Mouse (Mus musculus): ENCODE data around the gene Gpd2. TPM values are rescaled to one million over a fixed set of nuclear protein-coding genes. Genes with fewer than 3 reads are reported as not detected.

Gene Gpd2
- polyA plus RNA-seq, 1 experiment from 2014 or later, result 16.3 TPM

DNA sequence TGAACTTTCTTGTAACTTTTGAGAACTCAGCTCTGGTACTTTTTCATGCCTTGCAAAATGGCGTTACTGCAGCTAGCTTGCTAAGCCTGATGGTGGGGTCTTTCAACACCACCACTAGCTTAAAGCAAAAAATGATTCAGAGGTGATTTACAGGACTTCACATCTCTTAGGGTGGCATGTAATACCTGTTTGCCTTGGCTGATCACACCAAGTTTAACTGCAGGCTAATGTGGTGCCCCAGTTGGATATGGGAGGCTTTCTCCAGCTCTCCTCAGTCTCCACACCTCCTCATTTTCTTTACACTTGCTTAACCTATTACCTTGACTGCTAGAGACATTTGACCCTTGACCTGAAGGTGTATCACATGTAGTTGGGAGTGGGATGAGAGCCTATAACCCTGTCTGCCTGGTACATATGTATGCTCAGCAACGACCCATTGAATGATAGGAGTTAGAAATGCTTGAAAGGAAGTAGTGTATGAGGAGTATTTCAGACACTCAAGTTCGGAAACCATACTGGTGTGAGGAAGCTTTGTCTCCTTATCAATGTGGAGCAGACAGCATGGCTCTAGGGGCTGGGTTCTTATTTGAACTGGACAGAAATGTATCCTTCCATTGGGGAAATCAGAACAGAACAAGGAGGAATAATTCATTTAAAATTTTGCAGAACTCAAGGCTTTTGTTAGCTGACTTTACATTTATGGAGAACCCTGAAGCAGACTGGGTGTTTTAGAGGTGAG is 14.0 kb upstream of the Gpd2 start:
- Histone ChIP-seq H3K9me3 (ENCODE audit: low read depth, low read length) (no peaks in the 10 kb centered on the region), H3K4me2 (no peak overlapping the region), H3K9ac (no peak overlapping the region), H3K4me3 (ENCODE audit: low read depth, low read length) (no peak overlapping the region), H3K36me3 (ENCODE audit: insufficient read depth) (no peaks in the 10 kb centered on the region), H3K4me1 (ENCODE audit: insufficient read depth) (no peaks in the 10 kb centered on the region), H3K27me3 (ENCODE audit: insufficient read depth, low read length) (no peaks in the 10 kb centered on the region), H3K27ac (ENCODE audit: low read depth) (no peak overlapping the region)
- ATAC-seq (ENCODE audit: insufficient read depth) (peak; percentile 38; the same call in 1 of the 2 replicates), DNase-seq (no peak)
- TF ChIP-seq CTCF (IDR thresholded peaks at IDR 0.05; ENCODE audit: low read depth), result no peak
- 70% methylated on average over 3 of the region's 3 CpGs for WGBS

DNA sequence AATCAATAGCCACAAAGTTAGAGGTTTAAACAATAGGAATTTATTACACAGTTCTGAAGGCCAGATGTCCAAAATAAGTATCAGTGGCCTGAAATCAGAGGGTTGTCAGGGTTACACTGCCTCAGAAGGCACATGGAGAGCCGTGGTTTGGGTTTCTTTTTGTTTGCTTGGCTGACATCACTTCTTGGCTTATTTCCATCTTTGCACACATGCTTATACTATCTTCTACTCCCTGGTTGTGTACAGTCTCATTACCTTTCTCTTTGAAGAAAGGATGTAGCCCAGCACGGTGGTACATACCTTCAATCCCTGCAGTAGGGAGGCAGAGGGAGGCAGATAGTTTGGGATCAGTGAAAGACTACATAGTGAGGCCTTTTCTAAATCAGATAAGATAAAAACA is 12.2 kb upstream of the Gpd2 start:
- Histone ChIP-seq H3K4me2 (no peak overlapping the region), H3K4me3 (ENCODE audit: low read depth, low read length) (no peak overlapping the region), H3K27me3 (ENCODE audit: insufficient read depth, low read length) (no peaks in the 10 kb centered on the region), H3K27ac (ENCODE audit: low read depth) (no peak overlapping the region), H3K36me3 (ENCODE audit: insufficient read depth) (no peaks in the 10 kb centered on the region), H3K9ac (no peak overlapping the region), H3K9me3 (ENCODE audit: low read depth, low read length) (no peaks in the 10 kb centered on the region), H3K4me1 (ENCODE audit: insufficient read depth) (no peaks in the 10 kb centered on the region)
- WGBS, result 28% methylated on average over 2 of the region's 2 CpGs
- DNase-seq (peak; percentile 62), ATAC-seq (ENCODE audit: insufficient read depth) (peak; percentile 73)
- TF ChIP-seq CTCF (IDR thresholded peaks at IDR 0.05; ENCODE audit: low read depth), result no peak

DNA sequence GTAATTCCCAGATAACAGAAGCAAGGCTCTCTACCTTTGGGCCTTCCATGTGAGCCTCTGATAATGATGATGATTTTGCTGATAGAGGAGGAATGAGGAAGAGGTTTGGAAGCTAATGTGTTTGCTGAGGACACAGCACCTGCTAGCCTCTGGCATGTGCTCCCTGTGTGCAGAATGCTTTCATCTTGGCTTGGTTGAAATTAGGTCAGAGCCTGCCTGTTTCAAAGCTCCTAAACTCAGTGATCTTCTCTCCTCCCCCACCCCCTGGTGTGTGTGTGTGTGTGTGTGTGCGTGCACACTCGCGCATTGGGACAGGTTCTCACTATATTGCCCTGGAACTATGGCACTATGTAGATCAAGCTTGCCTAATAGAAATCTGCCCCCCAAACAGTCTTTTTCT is 10.0 kb upstream of the Gpd2 start:
- no peak overlapping the region for H3K27ac ChIP-seq (ENCODE audit: low read depth)
- H3K4me3 ChIP-seq (ENCODE audit: low read depth, low read length), result no peak overlapping the region
- no peak for TF ChIP-seq CTCF (IDR thresholded peaks at IDR 0.05; ENCODE audit: low read depth)
- no peaks in the 10 kb centered on the region for H3K36me3 ChIP-seq (ENCODE audit: insufficient read depth)
- no peaks in the 10 kb centered on the region for H3K4me1 ChIP-seq (ENCODE audit: insufficient read depth)
- no peak for ATAC-seq (ENCODE audit: insufficient read depth)
- 71% methylated on average over 3 of the region's 3 CpGs for WGBS
- H3K27me3 ChIP-seq (ENCODE audit: insufficient read depth, low read length), result no peaks in the 10 kb centered on the region
- no peak overlapping the region for H3K4me2 ChIP-seq
- no peaks in the 10 kb centered on the region for H3K9me3 ChIP-seq (ENCODE audit: low read depth, low read length)
- H3K9ac ChIP-seq, result no peak overlapping the region
- no peak for DNase-seq

DNA sequence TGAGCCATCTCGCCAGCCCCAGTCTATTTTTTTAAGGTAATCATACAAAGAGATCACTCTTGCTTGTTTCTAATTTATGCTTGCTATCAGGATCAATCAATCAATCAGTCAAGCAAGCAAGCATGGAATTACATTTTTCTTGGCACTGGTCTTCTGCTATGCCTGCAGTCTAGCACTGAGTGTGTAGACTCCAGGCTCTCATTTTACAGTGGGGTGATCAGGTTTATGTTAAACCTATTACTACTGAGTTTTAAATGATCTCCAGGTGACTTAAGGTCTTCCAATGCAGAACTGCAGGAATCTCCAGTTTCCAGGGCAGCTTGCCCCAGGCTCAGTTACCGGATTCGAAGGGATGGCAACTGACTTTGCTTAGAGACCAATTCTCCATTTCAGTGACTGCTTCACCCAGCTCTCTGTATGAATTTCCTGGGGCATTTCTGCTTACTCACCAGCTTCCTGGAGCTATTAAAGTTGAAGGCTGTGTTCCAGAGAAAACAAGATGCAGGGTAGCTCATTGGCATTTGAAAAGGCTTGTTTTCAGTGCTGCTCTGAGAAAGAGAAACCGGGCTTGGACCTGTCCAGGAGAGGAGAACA is 7.7 kb upstream of the Gpd2 start:
- H3K4me1 ChIP-seq (ENCODE audit: insufficient read depth), result no peaks in the 10 kb centered on the region
- DNase-seq (no peak), ATAC-seq (ENCODE audit: insufficient read depth) (no peak)
- 64% methylated on average over 4 of the region's 4 CpGs for WGBS
- no peak overlapping the region for H3K4me3 ChIP-seq (ENCODE audit: low read depth, low read length)
- no peaks in the 10 kb centered on the region for H3K36me3 ChIP-seq (ENCODE audit: insufficient read depth)
- H3K9me3 ChIP-seq (ENCODE audit: low read depth, low read length), result no peaks in the 10 kb centered on the region
- H3K27me3 ChIP-seq (ENCODE audit: insufficient read depth, low read length), result no peaks in the 10 kb centered on the region
- H3K27ac ChIP-seq (ENCODE audit: low read depth), result no peak overlapping the region
- TF ChIP-seq CTCF (IDR thresholded peaks at IDR 0.05; ENCODE audit: low read depth), result no peak
- no peak overlapping the region for H3K9ac ChIP-seq
- H3K4me2 ChIP-seq, result no peak overlapping the region

DNA sequence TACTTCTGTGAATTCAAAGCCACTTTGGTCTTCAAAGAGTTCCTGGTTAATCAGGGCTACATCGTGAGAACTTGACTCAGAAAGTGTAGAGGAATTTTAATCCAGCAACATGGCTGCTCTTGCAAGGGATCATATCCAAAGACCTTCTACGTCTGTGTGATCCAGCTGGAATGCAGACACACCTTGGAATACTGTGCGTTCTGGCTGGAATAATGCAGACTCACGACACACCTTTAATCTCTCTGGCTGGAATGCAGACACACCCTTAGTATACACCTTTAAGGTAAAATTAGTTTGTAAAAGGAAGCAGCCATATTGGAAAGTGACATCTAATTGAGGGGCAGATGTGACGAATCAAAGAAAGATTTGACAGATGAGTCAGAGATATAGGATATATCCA is 6.0 kb upstream of the Gpd2 start:
- WGBS, result 71% methylated on average over 5 of the region's 5 CpGs
- H3K9me3 ChIP-seq (ENCODE audit: low read depth, low read length), result no peaks in the 10 kb centered on the region
- H3K4me2 ChIP-seq, result no peak overlapping the region
- no peak overlapping the region for H3K27ac ChIP-seq (ENCODE audit: low read depth)
- H3K9ac ChIP-seq, result no peak overlapping the region
- no peak for ATAC-seq (ENCODE audit: insufficient read depth)
- no peak overlapping the region for H3K4me3 ChIP-seq (ENCODE audit: low read depth, low read length)
- no peaks in the 10 kb centered on the region for H3K27me3 ChIP-seq (ENCODE audit: insufficient read depth, low read length)
- no peak for DNase-seq
- TF ChIP-seq CTCF (IDR thresholded peaks at IDR 0.05; ENCODE audit: low read depth), result no peak
- no peaks in the 10 kb centered on the region for H3K4me1 ChIP-seq (ENCODE audit: insufficient read depth)
- H3K36me3 ChIP-seq (ENCODE audit: insufficient read depth), result no peaks in the 10 kb centered on the region

DNA sequence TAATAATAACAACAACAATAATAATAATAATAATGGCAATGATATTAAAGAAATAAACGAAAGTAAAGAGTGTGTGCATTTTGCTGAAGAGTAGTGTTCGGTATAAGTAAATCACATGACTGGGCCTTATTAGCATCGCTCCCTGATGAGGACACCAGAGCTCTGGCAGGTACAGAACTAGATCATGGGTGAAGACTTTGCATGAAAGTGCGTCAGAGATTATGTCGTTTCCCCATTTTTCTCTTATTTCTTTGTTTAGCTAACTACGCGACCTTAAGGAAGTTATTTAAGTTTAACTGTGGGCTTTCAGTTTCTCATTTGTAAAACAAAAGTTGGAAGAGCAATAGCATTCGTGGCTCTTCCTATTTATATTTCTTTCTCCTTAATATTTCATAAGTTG is 5.1 kb upstream of the Gpd2 start:
- 86% methylated on average over 8 of the region's 8 CpGs for WGBS
- DNase-seq, result no peak
- Histone ChIP-seq H3K4me2 (no peak overlapping the region), H3K27me3 (ENCODE audit: insufficient read depth, low read length) (no peaks in the 10 kb centered on the region), H3K36me3 (ENCODE audit: insufficient read depth) (no peaks in the 10 kb centered on the region), H3K27ac (ENCODE audit: low read depth) (no peak overlapping the region), H3K9me3 (ENCODE audit: low read depth, low read length) (no peaks in the 10 kb centered on the region), H3K4me3 (ENCODE audit: low read depth, low read length) (no peak overlapping the region), H3K4me1 (ENCODE audit: insufficient read depth) (no peaks in the 10 kb centered on the region), H3K9ac (no peak overlapping the region)
- no peak for TF ChIP-seq CTCF (IDR thresholded peaks at IDR 0.05; ENCODE audit: low read depth)
- no peak for ATAC-seq (ENCODE audit: insufficient read depth)

DNA sequence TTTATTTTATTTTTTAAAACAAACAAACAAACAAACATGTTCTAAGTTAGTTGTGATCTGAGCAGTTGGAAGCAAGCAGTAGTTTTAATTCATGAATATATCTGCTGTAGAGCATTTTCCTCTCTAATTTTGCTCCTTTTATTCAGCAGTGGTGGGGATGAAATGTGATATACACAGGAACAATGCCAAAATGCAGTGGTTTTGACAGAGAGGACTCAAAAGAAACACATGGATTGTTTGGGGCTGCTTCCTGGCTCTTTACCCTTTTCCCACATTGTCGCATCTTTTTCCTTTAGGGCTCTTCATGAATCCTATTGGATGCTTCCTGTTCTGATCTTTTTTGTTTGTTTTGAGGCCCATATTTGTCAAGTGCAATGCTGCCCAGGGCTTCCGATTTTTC is 1.2 kb upstream of the Gpd2 start:
- no peak for DNase-seq
- Histone ChIP-seq H3K9me3 (ENCODE audit: low read depth, low read length) (no peaks in the 10 kb centered on the region), H3K4me3 (ENCODE audit: low read depth, low read length) (no peak overlapping the region), H3K36me3 (ENCODE audit: insufficient read depth) (no peaks in the 10 kb centered on the region), H3K27ac (ENCODE audit: low read depth) (no peak overlapping the region), H3K27me3 (ENCODE audit: insufficient read depth, low read length) (no peaks in the 10 kb centered on the region), H3K9ac (no peak overlapping the region), H3K4me2 (no peak overlapping the region), H3K4me1 (ENCODE audit: insufficient read depth) (no peaks in the 10 kb centered on the region)
- WGBS, result 57% methylated on average over 2 of the region's 2 CpGs
- no peak for ATAC-seq (ENCODE audit: insufficient read depth)
- no peak for TF ChIP-seq CTCF (IDR thresholded peaks at IDR 0.05; ENCODE audit: low read depth)
